Mouse (Mus musculus): ENCODE measurements around the gene Umps. TPM values are rescaled to one million over a fixed set of nuclear protein-coding genes. Genes with fewer than 3 reads are reported as not detected.

Umps gene
- total RNA-seq (2017) = 102 TPM in 2 replicates

DNA sequence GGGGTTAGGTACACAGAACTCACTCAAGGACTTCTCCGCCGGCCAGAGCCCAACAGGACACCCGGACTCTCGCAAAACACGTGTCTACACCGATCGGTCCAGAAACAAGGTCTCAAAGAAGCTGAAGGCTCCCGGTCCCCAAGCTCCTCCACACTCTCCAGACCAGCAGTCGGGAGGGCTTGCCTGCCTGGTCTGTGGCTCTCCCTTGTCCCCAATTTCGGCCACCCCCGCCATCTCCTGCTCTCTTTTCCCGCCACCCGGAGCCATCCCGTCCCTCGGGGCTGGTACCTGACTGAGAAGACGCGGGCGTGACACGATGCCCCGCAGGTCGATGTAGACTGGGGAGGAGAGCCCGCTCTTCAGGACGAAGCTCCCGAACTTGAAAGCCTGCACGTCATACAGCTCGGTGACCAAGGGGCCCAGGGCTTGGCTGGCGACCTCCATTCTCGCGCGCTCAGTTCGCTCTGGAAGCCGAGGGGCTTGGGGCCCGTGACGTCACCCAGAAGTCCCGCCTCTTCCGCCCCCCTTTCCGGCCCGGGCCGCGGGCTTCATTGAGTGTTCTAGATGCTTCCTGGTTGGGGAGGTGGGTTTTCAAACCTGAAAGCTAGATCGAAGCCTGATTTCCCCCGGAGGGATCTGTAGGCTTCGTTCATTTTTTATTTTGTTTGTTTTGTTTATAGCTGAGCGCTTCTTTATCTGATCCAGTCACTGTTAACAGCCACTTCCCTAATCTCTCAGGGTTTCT, at the start of gene Umps:
Umps (minus strand) TSS at position 501 of the 745 bp plus-strand sequence.
- ATAC-seq (replicated peaks; ENCODE audit: low read depth, poor library complexity, severe bottlenecking) = peak; percentile 90

DNA sequence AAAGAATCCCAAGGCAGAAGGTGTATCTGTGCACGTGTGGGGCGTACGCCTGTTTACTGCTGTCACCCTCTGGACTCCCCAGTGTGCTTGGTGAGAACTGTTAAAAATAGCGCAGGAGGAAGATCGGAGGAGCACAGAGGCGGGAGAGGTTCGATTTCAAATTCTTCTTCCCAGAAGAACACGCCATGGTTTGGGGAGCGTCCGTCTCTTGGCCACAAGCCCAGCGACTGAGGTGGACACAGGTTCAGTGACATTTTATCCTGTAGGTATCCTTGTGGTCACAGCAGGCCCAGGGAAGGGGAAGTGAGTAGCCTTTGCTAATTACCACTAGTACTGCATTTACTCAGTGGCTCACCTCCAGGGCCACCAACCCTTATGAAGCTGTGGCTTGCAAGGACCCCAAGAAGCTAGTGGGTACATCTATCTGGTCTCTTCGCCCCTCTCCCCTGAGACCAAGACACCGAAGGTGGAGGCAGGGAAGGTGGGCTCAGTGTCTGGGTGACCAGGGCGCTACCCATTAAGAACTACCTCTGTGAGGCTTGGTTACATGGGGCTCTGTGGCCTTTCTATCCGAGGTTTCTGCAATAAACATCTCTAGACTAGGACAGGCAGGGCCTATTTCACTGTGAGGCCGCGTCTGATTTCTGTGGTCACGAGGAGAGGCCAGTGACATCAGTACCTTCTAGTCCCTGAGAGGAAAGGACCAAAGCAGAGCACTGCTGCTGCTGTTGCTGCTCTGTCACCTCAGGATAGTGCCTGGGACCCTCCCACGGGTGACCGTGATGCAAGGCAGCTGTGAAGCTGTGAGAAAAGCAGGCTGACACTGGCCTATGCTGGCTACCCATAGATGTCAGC, 45.4 kb upstream of the Umps start:
- ATAC-seq (replicated peaks; ENCODE audit: low read depth, poor library complexity, severe bottlenecking) = no peak

DNA sequence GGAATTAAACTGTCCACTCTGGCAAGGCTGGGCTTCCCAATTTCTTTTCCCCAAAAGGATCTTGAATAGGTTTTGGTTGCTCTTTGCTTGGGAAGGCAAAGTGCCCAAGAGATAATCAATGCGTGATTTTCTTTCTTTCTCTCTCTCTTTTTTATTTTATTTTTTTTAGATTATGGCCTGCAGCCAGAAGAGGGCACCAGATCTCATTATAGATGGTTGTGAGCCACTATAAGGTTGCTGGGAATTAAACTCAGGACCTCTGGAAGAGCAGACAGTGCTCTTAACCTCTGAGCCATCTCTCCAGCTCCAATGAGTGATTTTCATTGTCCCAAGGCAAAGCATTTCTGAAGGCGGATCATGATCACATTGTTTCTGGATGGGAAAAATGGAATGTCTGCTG, 42.7 kb upstream of the Umps start:
- ATAC-seq (replicated peaks; ENCODE audit: low read depth, poor library complexity, severe bottlenecking) = no peak

DNA sequence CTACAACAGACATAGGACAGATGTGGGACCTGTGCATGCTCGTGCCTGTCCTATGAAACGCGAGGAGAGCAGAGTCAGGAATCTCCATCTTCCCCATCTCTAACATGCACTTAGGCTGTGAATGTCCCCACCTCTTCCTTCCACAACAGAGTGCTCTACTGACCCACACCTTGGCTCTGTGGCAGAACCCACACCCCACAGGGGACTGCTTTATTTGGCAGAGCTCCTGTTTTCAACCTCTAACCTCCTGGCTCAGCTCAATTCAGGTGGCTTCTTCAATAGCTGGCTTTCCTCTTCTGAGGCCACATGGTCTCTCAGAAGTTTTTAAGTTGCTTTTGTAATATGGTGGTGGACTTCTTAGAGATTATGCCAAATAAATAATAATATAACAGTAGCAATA, 39.1 kb upstream of the Umps start:
- ATAC-seq (replicated peaks; ENCODE audit: low read depth, poor library complexity, severe bottlenecking) = no peak

DNA sequence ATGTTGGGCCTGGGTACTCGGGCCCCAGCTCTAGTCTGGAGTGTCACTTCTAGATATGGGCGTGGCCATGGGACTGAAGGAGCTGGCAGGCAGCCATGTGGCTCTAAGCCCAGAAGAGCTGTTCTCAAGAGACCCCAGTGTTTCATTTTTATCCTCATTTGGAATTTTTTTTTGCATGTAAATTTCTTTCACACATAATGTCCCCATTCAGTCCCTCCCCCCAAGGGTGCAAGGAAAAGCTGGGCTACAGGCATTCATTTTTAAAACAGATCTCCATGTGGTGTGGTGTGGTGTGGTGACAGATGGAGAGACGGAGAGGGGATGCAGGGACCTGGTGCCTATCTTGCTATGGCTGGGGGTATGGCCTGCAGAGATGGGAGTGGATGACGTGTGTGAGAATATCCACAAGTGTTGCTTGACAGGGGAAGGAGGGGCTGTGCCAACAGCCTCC, 37.3 kb upstream of the Umps start:
- no peak for ATAC-seq (replicated peaks; ENCODE audit: low read depth, poor library complexity, severe bottlenecking)

DNA sequence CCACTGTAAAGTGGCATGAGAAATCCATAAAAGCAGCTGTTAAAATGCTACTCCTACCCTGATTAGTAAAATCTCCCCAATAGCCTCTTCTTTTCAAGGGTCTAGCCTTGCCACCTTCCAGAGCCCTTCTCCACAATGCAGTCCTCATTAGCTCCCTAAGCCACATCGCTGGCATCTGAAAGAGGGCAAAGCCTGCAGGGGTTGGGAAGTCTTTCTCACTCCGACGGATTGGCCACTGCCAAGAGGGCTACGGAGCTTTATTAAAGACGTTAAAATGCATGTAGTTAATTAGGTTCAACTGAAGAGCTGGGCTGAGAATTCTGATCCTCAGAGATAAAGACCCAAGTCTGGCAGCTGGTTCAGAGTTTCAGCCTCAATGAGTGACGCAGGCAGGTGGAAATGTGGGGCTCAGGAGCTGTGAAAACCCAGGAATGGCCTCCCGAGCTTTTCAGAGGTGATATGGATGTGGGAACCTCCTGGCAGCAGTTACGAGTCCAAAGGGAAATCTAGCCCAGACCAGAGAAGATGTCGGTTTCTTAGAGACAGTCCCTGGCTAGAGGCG, 36.8 kb upstream of the Umps start:
- ATAC-seq (replicated peaks; ENCODE audit: low read depth, poor library complexity, severe bottlenecking) = no peak

DNA sequence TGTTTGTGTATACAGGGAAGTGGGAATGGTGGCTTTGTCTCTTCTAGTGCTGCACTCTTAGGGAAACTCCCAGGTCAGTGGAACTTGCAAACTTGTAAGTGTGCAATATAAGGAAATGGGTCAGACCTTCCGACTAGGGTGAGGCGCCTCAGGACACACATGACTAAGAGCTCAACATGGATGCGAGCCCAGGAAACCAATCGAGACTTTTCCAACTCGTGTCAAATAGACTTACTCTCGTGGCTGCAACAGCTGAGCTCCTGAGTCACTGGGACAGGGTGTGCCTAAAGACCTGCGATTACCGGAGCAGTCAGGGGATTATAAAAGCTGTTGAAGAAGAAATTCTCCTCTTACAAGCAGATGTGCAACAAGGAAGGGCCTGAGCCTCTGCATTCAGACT, 33.9 kb upstream of the Umps start:
- no peak for ATAC-seq (replicated peaks; ENCODE audit: low read depth, poor library complexity, severe bottlenecking)

DNA sequence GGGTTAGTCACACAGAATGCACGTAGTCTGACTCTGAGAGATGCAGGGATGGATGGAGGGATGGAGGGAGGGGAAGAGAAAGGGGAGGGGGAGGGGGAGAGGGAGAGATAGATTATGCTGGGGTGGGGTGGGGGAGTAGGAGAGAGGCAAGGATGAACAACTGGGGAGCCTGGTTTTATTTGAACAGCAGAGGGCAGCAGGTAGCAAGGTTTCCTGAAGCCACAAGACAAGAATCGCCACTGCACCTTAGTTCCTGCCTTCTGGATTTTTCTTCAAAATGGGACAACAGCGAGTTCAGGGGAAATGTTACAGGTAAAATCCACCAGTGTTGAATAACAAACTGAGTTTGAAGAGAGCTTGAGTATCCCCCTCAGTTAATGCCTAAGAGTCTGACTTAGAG, 32.5 kb upstream of the Umps start:
- 0 out of 2 replicates have a peak, but pooled peaks have one; percentile 43 for ATAC-seq (replicated peaks; ENCODE audit: low read depth, poor library complexity, severe bottlenecking)

DNA sequence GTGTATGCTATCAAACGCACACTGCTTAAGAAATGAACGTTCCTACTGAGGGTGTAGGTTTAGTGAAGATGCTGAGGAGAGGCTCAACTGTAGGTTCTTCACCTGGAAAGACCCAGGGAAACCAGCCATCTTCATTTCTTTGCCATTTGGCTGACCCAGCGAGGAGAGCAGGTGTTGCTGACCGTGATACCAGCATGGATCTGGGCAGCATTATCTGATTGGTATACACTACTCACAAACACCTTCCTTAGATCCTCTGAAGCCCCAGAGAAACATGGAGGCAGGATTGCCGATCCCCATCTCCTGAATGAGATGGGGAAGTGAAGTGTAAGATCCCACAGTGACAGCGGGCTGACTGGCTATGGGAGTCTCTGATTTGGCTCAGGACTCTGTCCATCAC, 31.2 kb upstream of the Umps start:
- ATAC-seq (replicated peaks; ENCODE audit: low read depth, poor library complexity, severe bottlenecking) = no peak

DNA sequence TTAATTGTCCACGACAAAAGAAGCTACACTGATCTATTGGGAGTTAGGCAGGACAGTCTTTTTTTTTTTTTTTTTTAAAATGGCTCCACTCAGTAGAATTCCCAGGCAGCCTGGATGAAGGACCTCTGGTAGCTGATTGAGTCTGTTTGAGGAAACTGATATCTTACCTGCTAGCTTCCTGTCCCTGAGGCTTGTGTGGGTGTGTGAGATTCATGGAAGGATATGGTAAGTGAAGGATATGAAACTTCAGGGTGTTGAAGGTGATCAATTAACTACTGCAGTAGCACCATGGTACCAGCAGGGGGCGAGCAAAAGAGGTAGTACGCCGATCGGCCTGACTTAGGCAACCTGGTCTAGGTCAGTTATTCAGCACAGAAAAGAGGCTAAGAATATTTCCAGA, 29.2 kb upstream of the Umps start:
- peak; percentile 87 for ATAC-seq (replicated peaks; ENCODE audit: low read depth, poor library complexity, severe bottlenecking)

DNA sequence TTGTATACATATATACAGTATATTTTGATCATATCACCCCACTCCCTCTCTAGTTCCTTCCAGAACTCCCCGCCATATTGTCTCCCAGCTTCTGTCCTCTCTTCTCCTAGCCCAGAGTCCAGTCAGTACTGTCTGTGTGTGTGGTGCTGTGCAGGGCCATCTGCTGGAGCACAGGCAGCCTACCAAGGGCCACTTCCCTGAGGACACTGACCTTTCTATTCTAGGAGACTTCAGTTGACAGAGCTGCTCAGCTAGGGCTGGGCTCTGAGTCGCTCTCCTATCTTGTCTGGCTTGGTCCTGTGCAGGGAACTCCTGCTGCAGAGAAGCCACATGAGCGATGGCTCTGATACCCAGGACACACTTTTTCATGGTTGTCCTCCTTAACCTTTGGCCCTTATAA, 28.7 kb upstream of the Umps start:
- no peak for ATAC-seq (replicated peaks; ENCODE audit: low read depth, poor library complexity, severe bottlenecking)

DNA sequence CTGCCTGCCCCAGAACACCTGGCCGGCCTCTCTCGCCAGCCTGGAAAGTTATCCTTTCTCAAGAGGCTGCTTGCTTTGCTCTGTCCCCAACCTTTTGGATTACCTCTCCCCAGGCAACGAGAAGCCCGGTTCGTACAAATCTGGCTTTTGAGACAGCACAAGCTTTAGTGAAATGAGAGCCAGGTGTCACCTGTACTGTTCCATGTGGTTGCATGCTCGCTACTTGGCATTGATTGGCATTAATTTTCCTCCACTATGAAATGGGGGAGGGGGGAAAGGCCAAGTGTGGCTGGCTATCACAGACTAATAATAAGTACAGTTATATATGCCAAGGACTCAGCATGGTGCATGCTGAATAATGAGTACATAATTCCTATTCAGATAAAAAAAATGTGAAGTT, 27.5 kb upstream of the Umps start:
- ATAC-seq (replicated peaks; ENCODE audit: low read depth, poor library complexity, severe bottlenecking) = no peak

DNA sequence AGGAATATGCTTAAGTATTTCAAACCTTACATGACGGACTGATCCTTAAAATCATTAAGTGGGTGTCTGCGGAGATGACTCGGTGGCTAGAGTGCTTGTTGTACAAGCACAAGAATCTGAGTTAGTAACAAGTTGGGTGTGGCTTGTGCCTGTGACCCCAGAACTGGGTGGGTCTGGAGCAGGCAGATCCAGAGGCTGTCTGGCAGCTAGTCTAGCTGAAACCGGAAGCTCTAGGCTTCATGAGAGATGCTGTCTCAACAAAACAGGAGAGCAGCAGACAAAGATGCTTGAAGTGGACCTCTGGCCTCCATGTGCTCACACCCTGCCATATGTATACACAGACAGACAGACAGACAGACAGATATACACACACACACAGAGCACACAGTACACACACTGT, 23.9 kb upstream of the Umps start:
- no peak for ATAC-seq (replicated peaks; ENCODE audit: low read depth, poor library complexity, severe bottlenecking)

DNA sequence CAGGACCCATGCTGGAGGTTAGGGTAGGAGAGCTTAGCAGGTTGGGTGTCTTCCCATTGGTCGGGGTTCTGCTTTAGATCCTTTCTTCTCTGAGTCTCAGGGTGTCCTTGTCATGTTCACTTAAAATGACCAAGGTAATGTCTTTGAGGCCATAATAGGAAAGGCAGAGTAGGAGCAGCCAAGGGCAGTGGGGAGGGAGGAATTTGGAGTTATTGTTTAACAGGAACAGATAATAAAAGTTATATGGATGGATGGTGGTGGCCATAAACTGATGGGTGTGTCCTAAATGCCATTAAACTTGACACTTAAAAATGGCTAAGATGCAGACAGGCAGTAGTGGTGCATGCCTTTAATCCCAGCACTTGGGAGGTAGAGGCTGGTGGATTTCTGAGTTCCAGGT, 22.3 kb upstream of the Umps start:
- ATAC-seq (replicated peaks; ENCODE audit: low read depth, poor library complexity, severe bottlenecking) = no peak

DNA sequence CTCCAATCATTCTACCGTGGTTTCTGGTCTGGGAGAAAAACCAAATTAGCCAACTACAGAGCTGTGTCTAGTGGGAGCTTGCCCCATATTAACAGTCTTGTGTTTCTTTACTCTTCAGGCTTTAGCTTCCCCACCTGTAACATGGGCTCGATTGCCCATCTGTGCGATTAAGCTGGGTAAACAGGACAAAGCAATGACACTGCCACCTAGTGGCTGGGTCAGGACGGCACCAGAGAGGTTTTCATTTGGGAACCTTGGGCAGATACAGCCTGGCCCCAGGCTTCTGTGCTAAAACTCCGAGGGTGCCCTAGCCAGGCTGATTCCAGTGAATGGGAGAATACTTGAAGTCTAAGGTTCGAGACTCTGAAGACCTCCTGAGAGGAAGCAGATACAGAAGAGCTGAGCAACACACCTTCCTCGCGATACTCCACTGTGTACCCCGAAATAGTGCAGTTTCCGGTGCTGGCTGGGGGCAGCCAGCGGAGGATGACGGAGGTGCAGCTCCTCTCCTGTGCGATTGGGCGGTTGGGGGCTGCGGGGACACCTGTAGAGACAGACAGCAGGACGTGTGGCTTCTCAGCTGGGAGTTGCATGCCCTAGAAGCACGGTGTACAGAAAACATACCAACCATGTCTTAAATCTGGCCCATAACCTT, 21.6 kb upstream of the Umps start:
- ATAC-seq (replicated peaks; ENCODE audit: low read depth, poor library complexity, severe bottlenecking) = peak; percentile 87

DNA sequence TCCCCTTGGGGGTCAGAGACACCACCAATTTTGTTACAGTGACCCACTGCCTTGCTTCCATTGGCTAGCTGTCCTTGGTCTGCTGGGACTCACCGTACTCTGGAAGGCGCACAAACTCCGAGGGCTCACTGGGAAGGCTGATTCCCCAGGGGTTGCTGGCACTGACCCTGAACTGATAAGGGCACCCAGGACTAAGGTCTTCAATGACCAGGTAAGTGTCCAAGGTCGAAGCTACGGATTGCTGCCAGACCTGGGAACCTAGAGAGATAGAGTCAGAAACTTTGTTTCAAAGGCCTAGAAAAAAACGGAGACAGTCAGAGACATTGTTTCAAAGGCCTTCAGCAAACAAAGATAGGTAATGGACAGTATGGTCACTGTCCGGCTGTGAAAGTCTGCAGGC, 20.2 kb upstream of the Umps start:
- ATAC-seq (replicated peaks; ENCODE audit: low read depth, poor library complexity, severe bottlenecking) = no peak

DNA sequence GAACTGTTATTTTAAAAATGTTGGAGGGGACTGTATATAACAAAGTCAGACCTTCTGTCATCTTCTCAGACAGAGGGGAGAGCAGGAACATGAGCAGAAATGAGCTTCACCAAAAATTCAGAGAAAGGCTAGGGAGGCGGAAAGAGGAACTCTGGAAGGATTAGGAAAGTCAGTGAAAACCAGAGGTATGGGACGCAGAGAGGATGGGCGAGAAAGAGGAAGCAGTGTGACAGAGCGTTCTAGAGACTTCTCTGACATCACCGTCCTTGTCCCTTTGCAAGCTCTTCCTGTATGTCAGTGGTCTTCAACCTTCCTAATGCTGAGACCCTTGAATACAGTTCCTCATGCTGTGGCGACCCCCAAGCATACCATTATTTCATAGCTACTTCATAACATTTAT, 18.5 kb upstream of the Umps start:
- peak; percentile 65 for ATAC-seq (replicated peaks; ENCODE audit: low read depth, poor library complexity, severe bottlenecking)

DNA sequence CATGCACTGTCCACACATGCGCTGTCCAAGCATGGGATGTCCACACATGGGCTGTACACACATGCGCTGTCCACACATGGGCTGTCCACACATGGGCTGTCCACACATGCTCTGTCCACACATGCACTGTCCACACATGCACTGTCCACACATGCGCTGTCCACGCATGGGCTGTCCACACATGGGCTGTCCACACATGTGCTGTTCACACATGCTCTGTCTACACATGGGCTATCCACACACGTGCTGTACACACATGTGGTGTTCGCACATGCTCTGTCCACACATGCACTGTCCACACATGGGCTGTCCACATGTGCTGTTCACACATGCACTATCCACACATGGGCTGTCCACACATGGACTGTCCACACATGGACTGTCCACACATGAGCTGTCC, 16.9 kb upstream of the Umps start:
- ATAC-seq (replicated peaks; ENCODE audit: low read depth, poor library complexity, severe bottlenecking) = no peak

DNA sequence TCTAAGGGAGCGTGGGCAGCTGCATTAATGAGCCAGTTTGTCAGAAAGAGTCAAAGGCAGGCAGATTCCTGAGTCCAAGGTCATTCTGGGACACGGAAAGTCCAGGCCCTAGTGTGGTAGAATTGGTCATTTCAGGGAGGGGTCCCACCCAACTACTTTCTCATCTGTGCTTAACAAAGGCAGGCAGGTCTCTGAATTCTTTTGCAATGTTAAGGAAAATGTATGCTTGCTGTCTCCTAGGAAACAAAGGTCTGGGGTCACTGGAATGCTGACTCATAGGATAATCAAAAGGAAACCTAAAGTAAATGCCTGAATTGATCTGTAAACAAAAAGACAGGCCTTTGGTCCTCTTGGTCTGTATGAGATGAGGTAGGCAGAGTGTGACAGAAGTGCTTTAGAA, 13.0 kb upstream of the Umps start:
- no peak for ATAC-seq (replicated peaks; ENCODE audit: low read depth, poor library complexity, severe bottlenecking)

DNA sequence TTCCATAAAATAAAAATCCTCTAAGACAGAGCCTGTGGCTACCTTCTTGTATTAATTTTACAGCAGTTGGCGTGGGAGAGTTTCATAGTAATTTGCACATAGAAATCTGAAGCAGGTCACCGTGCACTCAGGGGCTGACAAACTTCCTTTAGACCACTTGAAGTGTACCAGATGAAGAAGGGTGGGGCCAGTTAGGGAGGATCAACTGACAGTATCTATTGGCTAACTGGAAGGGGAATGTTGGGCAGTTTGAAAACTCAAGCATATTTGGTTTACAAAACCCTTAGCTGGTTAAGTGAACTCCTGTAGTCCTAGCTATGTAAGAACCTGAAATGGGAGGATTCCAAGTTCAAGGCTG, 424 bp upstream of the Umps start:
- peak; percentile 48; the same call in 1 of the 2 replicates for ATAC-seq (replicated peaks; ENCODE audit: low read depth, poor library complexity, severe bottlenecking)
